Mouse (Mus musculus): ENCODE measurements around the gene BC030870. TPM values are rescaled to one million over a fixed set of nuclear protein-coding genes. Genes with fewer than 3 reads are reported as not detected.

BC030870 gene
- polyA plus RNA-seq, 1 experiment from 2014 or later, result 0.13 TPM

GRCm38 (mm10) chr8:65046565-65046964 lies 82.8 kb downstream of the BC030870 start:
- H3K4me2 ChIP-seq, result no peak overlapping the region
- ATAC-seq (ENCODE audit: low read depth), result peak; percentile 61
- 44% methylated on average over 5 of the region's 5 CpGs for WGBS (ENCODE audit: insufficient replicate concordance)
- H3K27me3 ChIP-seq, result no peaks in the 10 kb centered on the region
- H3K36me3 ChIP-seq, result no peaks in the 10 kb centered on the region
- H3K27ac ChIP-seq, result no peak overlapping the region; the same call in 1 of the 2 replicates
- DNase-seq, result no peak
- H3K4me3 ChIP-seq (replicated peaks), result no peak overlapping the region
- no peaks in the 10 kb centered on the region for H3K4me1 ChIP-seq (replicated peaks)
- no peaks in the 10 kb centered on the region for H3K9me3 ChIP-seq (replicated peaks)
- no peak overlapping the region for H3K9ac ChIP-seq

GRCm38 (mm10) chr8:65037117-65037533 lies 92.2 kb downstream of the BC030870 start, which contains the start of gene Apela:
Apela (minus strand) TSS chr8:65037336.
- H3K4me3 ChIP-seq (replicated peaks), result 0 out of 2 replicates have a peak within 1 kb of the TSS, but pooled peaks have one; percentile 9

More at GRCm38 (mm10) chr8:65037117-65037533, 92.2 kb downstream of the BC030870 start, which contains the start of gene Apela:
- H3K27ac ChIP-seq, result no peak within 1 kb of the TSS
- no peak within 1 kb of the TSS for H3K9ac ChIP-seq
- no peaks in the 10 kb centered on the region for H3K36me3 ChIP-seq
- ATAC-seq (ENCODE audit: low read depth) (peak; percentile 59), DNase-seq (no peak)
- 3% methylated on average over 8 of the region's 8 CpGs for WGBS (ENCODE audit: insufficient replicate concordance)
- no peaks in the 10 kb centered on the region for H3K9me3 ChIP-seq (replicated peaks)
- H3K27me3 ChIP-seq, result peaks cover 8% of the 10 kb centered on the region; the same call in 1 of the 2 replicates
- peak within 1 kb of the TSS; percentile 22 for H3K4me2 ChIP-seq
- no peaks in the 10 kb centered on the region; the same call in 1 of the 2 replicates for H3K4me1 ChIP-seq (replicated peaks)

Small RNAs within 50 kb of the gene (microRNA-seq; reads per million reads assigned to microRNA genes)
- not detected for gene Gm24333

Other genes with a start within 250 kb of the BC030870 start
- gene Tmem192, start 182.4 kb downstream of the BC030870 start, polyA plus RNA-seq (2015; fragmentation: Nextera tagmentation; extraction: Ambion mirVana), result 16.7 and 17.6 TPM in 2 replicates
- gene Trim75, start 141.7 kb downstream of the BC030870 start, polyA plus RNA-seq (2015; fragmentation: Nextera tagmentation; extraction: Ambion mirVana), result not detected in 2 replicates
- gene Trim61, start 111.0 kb downstream of the BC030870 start, polyA plus RNA-seq (2015; fragmentation: Nextera tagmentation; extraction: Ambion mirVana), result not detected in 2 replicates
- gene Trim60, start 111.0 kb downstream of the BC030870 start, polyA plus RNA-seq (2015; fragmentation: Nextera tagmentation; extraction: Ambion mirVana), result not detected in 2 replicates
- gene Apela, start 92.2 kb downstream of the BC030870 start, polyA plus RNA-seq (2015; fragmentation: Nextera tagmentation; extraction: Ambion mirVana), result 0.45 and 0.48 TPM in 2 replicates
- not detected in 2 replicates for gene Gm10663, start 54.5 kb downstream of the BC030870 start, polyA plus RNA-seq (2015; fragmentation: Nextera tagmentation; extraction: Ambion mirVana)